Mouse (Mus musculus): ENCODE measurements around the gene Lamp2. TPM values are rescaled to one million over a fixed set of nuclear protein-coding genes. Genes with fewer than 3 reads are reported as not detected.
A peak's percentile ranks its signal among the peaks of the same experiment; 100 is the strongest.

Lamp2 gene
- polyA plus RNA-seq, 1 experiment, result 49.5 TPM

- DNase-seq (ENCODE audit: low read depth), result no peak
- no peak for TF ChIP-seq CTCF (IDR thresholded peaks at IDR 0.05; ENCODE audit: borderline replicate concordance, extremely low read depth, insufficient read depth, insufficient read length)
- TF ChIP-seq POLR2A (IDR thresholded peaks at IDR 0.05; ENCODE audit: borderline replicate concordance, extremely low read depth, insufficient read depth, insufficient read length, poor library complexity, severe bottlenecking), result no peak
Observed at GRCm38 (mm10) chrX:38456635-38457006, 367 bp upstream of the Lamp2 start.

- TF ChIP-seq CTCF (IDR thresholded peaks at IDR 0.05; ENCODE audit: borderline replicate concordance, extremely low read depth, insufficient read depth, insufficient read length) (no peak), POLR2A (IDR thresholded peaks at IDR 0.05; ENCODE audit: borderline replicate concordance, extremely low read depth, insufficient read depth, insufficient read length, poor library complexity, severe bottlenecking) (no peak)
- no peak for DNase-seq (ENCODE audit: low read depth)
Observed at GRCm38 (mm10) chrX:38455474-38455873, 780 bp downstream of the Lamp2 start.

GRCm38 (mm10) chrX:38454900-38455299, 1.4 kb downstream of the Lamp2 start:
- TF ChIP-seq CTCF (IDR thresholded peaks at IDR 0.05; ENCODE audit: borderline replicate concordance, extremely low read depth, insufficient read depth, insufficient read length) (no peak), POLR2A (IDR thresholded peaks at IDR 0.05; ENCODE audit: borderline replicate concordance, extremely low read depth, insufficient read depth, insufficient read length, poor library complexity, severe bottlenecking) (no peak)

DNA sequence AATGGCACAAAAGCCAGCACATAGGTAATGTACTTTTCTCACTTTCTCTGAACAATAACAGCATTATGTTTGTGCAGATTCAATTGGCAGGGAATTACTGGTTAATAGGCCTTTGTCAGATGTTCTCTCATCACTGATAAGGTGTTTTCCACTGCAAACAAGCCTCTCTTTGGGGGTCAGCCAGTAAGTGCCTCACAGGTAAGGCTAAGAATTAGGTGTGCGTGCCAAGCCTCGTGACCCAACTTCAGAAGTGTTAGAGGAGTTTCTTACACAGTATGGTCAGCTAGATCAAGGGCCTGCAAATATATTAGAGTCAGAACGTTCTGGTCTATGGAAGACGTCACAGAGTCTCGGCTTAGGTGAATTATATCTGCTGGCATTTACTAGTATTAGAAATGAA, 2.3 kb downstream of the Lamp2 start:
- TF ChIP-seq CTCF (IDR thresholded peaks at IDR 0.05; ENCODE audit: borderline replicate concordance, extremely low read depth, insufficient read depth, insufficient read length) (no peak), POLR2A (IDR thresholded peaks at IDR 0.05; ENCODE audit: borderline replicate concordance, extremely low read depth, insufficient read depth, insufficient read length, poor library complexity, severe bottlenecking) (no peak)
- DNase-seq (ENCODE audit: low read depth), result no peak

More at GRCm38 (mm10) chrX:38454900-38455299, 1.4 kb downstream of the Lamp2 start:
- no peak for DNase-seq (ENCODE audit: low read depth)

- no peak for DNase-seq (ENCODE audit: low read depth)
- TF ChIP-seq CTCF (IDR thresholded peaks at IDR 0.05; ENCODE audit: borderline replicate concordance, extremely low read depth, insufficient read depth, insufficient read length), result no peak
- no peak for TF ChIP-seq POLR2A (IDR thresholded peaks at IDR 0.05; ENCODE audit: borderline replicate concordance, extremely low read depth, insufficient read depth, insufficient read length, poor library complexity, severe bottlenecking)
Observed at GRCm38 (mm10) chrX:38450476-38450875, 5.8 kb downstream of the Lamp2 start.

GRCm38 (mm10) chrX:38445705-38446104, 10.5 kb downstream of the Lamp2 start:
- TF ChIP-seq CTCF (IDR thresholded peaks at IDR 0.05; ENCODE audit: borderline replicate concordance, extremely low read depth, insufficient read depth, insufficient read length) (no peak), POLR2A (IDR thresholded peaks at IDR 0.05; ENCODE audit: borderline replicate concordance, extremely low read depth, insufficient read depth, insufficient read length, poor library complexity, severe bottlenecking) (no peak)
- DNase-seq (ENCODE audit: low read depth), result no peak

DNA sequence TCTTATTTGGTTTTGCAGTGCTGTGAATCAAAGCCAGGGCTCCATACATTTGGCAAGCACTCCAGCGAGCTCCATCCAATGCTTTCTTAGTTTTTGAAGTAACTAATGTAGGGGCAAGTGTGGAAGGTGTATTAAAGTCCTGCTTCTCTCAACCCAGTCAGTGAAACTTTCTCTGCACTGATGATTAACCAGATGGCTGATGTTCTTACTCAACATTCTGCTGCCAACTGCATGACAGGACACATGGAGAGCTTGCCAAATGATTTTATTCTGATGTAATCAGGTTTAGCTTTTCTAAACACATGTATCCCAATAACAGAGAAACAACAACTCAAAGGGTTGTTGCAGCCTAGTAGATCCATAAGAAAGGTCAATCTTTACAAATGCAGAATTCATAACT, 13.8 kb downstream of the Lamp2 start:
- no peak for DNase-seq (ENCODE audit: low read depth)
- TF ChIP-seq POLR2A (IDR thresholded peaks at IDR 0.05; ENCODE audit: borderline replicate concordance, extremely low read depth, insufficient read depth, insufficient read length, poor library complexity, severe bottlenecking) (no peak), CTCF (IDR thresholded peaks at IDR 0.05; ENCODE audit: borderline replicate concordance, extremely low read depth, insufficient read depth, insufficient read length) (no peak)

GRCm38 (mm10) chrX:38439629-38440028, 16.6 kb downstream of the Lamp2 start:
- DNase-seq (ENCODE audit: low read depth), result no peak
- TF ChIP-seq POLR2A (IDR thresholded peaks at IDR 0.05; ENCODE audit: borderline replicate concordance, extremely low read depth, insufficient read depth, insufficient read length, poor library complexity, severe bottlenecking), result no peak
- TF ChIP-seq CTCF (IDR thresholded peaks at IDR 0.05; ENCODE audit: borderline replicate concordance, extremely low read depth, insufficient read depth, insufficient read length), result no peak

GRCm38 (mm10) chrX:38438147-38438791, 18.0 kb downstream of the Lamp2 start:
- TF ChIP-seq CTCF (IDR thresholded peaks at IDR 0.05; ENCODE audit: borderline replicate concordance, extremely low read depth, insufficient read depth, insufficient read length), result peak; percentile 83
- TF ChIP-seq POLR2A (IDR thresholded peaks at IDR 0.05; ENCODE audit: borderline replicate concordance, extremely low read depth, insufficient read depth, insufficient read length, poor library complexity, severe bottlenecking), result no peak
- DNase-seq (ENCODE audit: low read depth), result peak; percentile 91

GRCm38 (mm10) chrX:38429455-38429854, 26.8 kb downstream of the Lamp2 start:
- DNase-seq (ENCODE audit: low read depth), result no peak
- TF ChIP-seq POLR2A (IDR thresholded peaks at IDR 0.05; ENCODE audit: borderline replicate concordance, extremely low read depth, insufficient read depth, insufficient read length, poor library complexity, severe bottlenecking) (no peak), CTCF (IDR thresholded peaks at IDR 0.05; ENCODE audit: borderline replicate concordance, extremely low read depth, insufficient read depth, insufficient read length) (no peak)

- peak; percentile 51 for DNase-seq (ENCODE audit: low read depth)
- TF ChIP-seq POLR2A (IDR thresholded peaks at IDR 0.05; ENCODE audit: borderline replicate concordance, extremely low read depth, insufficient read depth, insufficient read length, poor library complexity, severe bottlenecking), result no peak
- no peak for TF ChIP-seq CTCF (IDR thresholded peaks at IDR 0.05; ENCODE audit: borderline replicate concordance, extremely low read depth, insufficient read depth, insufficient read length)
Observed at GRCm38 (mm10) chrX:38428818-38429440, 27.3 kb downstream of the Lamp2 start.

DNA sequence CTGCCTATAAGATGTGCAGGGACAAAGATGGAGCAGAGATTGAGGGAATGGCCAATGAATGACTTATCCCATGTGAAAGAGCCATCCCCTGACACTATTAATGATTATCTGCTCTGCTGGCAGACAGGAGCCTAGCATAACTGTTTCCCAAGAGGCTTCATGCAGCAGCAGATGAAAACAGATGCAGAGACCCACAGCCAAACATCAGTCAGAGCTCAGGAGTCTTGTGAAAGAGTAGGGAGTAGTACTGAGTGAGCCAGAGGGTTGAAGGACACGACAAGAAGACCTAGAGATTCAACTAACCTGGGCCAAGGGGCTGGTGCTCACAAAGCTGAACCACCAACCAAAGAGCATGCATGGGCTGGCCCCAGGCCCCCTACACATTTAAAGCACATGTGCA, 30.2 kb downstream of the Lamp2 start:
- TF ChIP-seq POLR2A (IDR thresholded peaks at IDR 0.05; ENCODE audit: borderline replicate concordance, extremely low read depth, insufficient read depth, insufficient read length, poor library complexity, severe bottlenecking) (no peak), CTCF (IDR thresholded peaks at IDR 0.05; ENCODE audit: borderline replicate concordance, extremely low read depth, insufficient read depth, insufficient read length) (no peak)

More for the DNA sequence above, 30.2 kb downstream of the Lamp2 start:
- no peak for DNase-seq (ENCODE audit: low read depth)

Measured in brain, embryonic 14.5 days (tissue).